Mouse (Mus musculus) midbrain, embryonic 13.5 days (tissue): ENCODE results near the gene Prdm10. TPM values are rescaled to one million over a fixed set of nuclear protein-coding genes. Genes with fewer than 3 reads are reported as not detected.

ENCODE experiments used
- polyA plus RNA-seq: library from polyadenylated mRNA; unstranded; fragments of >200 nt; fragmentation: Nextera tagmentation; extraction: Ambion mirVana; gene quantifications from 2 replicates; pipeline ENCODE4 v1.2.1, GENCODE M21; 2015

The Prdm10 gene
- polyA plus RNA-seq, 1 experiment from 2014 or later: 9.1 TPM

Other genes with a start within 250 kb of the Prdm10 start
- gene Zbtb44, start 249.9 kb upstream of the Prdm10 start, polyA plus RNA-seq: 4.4 and 5.5 TPM in 2 replicates
- 0.50 and 0.57 TPM in 2 replicates for gene St14, start 148.7 kb upstream of the Prdm10 start, polyA plus RNA-seq
- gene Aplp2, start 68.7 kb upstream of the Prdm10 start, polyA plus RNA-seq: 233 and 270 TPM in 2 replicates
- gene Nfrkb, start 105.7 kb downstream of the Prdm10 start, polyA plus RNA-seq: 30.2 and 32.1 TPM in 2 replicates
- 0.13 and 0.18 TPM in 2 replicates for gene Tmem45b, start 183.9 kb downstream of the Prdm10 start, polyA plus RNA-seq